Mouse (Mus musculus) naive thymus-derived CD4-positive, alpha-beta T cell, adult 5 months (primary cell): Measurements from ENCODE around the gene Snrnp27. TPM values are rescaled to one million over a fixed set of nuclear protein-coding genes. Genes with fewer than 3 reads are reported as not detected.

Experiments
- polyA plus RNA-seq: library from polyadenylated mRNA; unstranded; fragments of 100-300 nt; shearing (Covaris generic); gene quantifications from one replicate; pipeline ENCODE4 v1.2.1, GENCODE M21; 2017

Gene Snrnp27
- 47.7 TPM for polyA plus RNA-seq

DNA sequence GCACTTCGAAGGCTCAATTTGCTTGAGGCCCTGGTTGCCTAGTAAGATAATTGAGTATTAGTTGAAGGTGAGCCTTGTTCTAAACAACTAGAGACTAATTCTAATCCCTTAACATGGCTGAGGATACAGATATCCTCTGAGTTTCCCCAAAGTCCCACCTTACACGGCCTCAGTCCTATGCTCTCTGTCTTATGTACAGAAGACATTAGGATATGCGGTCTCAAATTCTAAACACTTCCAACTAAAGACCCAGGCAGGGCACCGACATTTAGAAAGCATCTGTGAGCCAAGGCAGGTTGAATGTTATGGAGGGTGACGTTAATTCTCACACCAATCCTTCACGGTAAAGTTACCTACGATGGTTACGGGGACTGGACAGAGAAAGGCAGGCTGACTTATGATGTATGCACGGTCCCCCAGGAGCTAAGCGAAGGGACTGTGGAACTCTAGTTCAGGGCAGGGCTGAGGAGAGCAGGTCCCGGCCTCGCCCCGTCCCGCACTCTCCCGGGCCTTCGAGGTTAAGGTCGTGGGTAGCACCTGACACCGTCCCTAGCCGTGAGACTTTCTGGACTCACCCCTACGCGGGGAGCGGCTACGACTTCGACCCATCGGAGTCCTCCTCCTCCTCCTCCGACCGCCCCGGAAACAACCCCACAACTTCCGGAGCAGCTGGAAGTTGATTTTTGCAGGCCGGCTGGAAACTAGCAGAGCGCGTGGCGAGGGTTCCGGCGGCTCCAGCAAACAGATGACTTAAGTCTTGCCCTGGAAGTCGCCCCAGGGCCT, at the start of gene Snrnp27:
Gene Snrnp27, minus strand, starts transcription at position 651 of the 783 bp plus-strand sequence.

DNA sequence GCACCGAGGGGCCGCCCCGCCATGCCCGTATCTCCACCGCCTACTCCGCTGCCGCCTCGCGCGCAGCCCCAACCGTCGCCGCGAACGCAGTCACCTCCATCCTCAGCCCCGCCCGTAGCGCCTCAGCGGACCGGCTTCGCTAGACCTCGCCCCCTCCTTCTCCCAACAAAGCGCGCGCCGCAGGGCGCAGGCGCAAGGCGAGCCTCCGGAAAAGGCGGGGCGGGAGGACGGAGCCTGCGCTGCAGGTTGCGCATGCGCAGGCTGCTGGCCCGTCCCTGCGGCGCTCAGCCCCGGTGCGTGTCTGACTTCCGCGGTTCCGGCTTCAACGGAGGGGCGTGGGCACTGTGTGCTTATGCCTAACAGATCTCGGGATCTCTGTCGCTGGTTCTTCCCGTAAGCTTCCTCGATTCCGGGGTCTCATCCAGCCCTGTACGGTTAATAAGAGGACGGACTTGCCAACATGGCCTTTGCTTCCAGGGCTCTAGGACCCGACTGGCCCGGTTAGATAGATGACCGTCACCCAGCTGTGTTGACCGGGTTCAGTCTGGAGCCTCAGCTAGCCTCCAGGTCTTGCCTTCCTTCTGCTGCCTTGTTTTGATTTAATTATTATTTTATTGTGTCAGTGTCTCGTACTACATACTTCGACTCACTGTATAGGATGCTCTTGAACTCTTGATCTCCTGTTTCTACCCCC, 49.0 kb upstream of the Snrnp27 start, which contains the start of gene Gmcl1:
Gene Gmcl1, minus strand, starts transcription at position 201 of the 694 bp plus-strand sequence.

GRCm38 (mm10) chr6:86668580-86669239, 15.6 kb downstream of the Snrnp27 start, which contains the start of gene Mxd1:
Gene Mxd1 (minus strand): TSS chr6:86669161.

DNA sequence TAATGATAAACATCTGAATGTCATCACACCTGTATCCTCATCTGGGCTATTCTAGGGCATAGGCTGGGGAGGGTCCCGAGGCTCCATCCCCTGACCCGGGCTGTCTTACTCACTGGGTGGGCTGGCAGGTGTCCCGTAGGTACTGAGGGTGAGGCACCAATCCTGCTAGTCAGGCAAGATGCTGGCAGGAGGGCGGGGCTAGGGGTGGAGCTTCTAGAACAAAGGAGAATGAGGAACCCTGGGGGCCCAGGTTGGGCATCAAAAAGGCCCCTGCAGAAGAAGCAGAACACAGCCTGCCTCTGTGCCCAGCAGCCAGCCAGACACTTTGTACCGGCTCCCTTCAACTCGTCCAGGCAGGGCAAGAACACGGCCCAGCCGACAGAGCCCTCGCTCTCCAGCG, 56.4 kb downstream of the Snrnp27 start, which contains the start of gene Asprv1:
Gene Asprv1, plus strand, starts transcription at position 219 of the 400 bp plus-strand sequence.

Other genes starting within 250 kb of the Snrnp27 start
- gene C87436, start 246.1 kb downstream of the Snrnp27 start, polyA plus RNA-seq: 60.0 TPM
- 353 TPM for gene Pcbp1, start 158.2 kb downstream of the Snrnp27 start, polyA plus RNA-seq
- not detected for gene Asprv1, start 56.4 kb downstream of the Snrnp27 start, polyA plus RNA-seq
- gene Mxd1, start 15.4 kb downstream of the Snrnp27 start, polyA plus RNA-seq: 252 TPM
- 48.4 TPM for gene Gmcl1, start 48.9 kb upstream of the Snrnp27 start, polyA plus RNA-seq
- gene Anxa4, start 109.1 kb upstream of the Snrnp27 start, polyA plus RNA-seq: 0.88 TPM
- 112 TPM for gene Aak1, start 165.0 kb upstream of the Snrnp27 start, polyA plus RNA-seq